In genomic region chr6:34412023-34412422, GRCm38 (mm10) we compare ENCODE assay signal across 13 mouse cellular contexts. TPM values are rescaled to one million over a fixed set of nuclear protein-coding genes. Genes with fewer than 3 reads are reported as not detected.
DNase-seq lines count a peak whose midpoint lies in the region; ATAC-seq and TF ChIP-seq lines count a peak whose summit lies in the region.
"Had no signal": no experiment of that assay in that cellular context is flagged by ENCODE, and none has a peak within 500 bp of the region (broad histone marks: within the 10 kb centered on the region; RNA-seq: fewer than 3 reads in every experiment).

TSS of gene Akr1b7 (plus strand) at chr6:34412334.

- H3K4me1 ChIP-seq in intestine, embryonic 16.5 days (ENCODE audit: control insufficient read depth, insufficient read depth, low read length): no peaks in the 10 kb centered on the region
- H3K4me1 ChIP-seq in intestine, embryonic 15.5 days (replicated peaks): no peaks in the 10 kb centered on the region
- H3K4me1 ChIP-seq in MEL (ENCODE audit: control insufficient read depth in 1 of 2, insufficient read depth in 2 of 2, low read length in 2 of 2): peaks cover 0 to 8% of the 10 kb centered on the region in 2 experiments; a peak in 1 of 4 replicates
- no peaks in the 10 kb centered on the region for H3K4me1 ChIP-seq in forebrain, postnatal 0 days (ENCODE audit: insufficient read depth)

- no peak for TF ChIP-seq EP300 in MEL (IDR thresholded peaks at IDR 0.05; ENCODE audit: low read depth in 1 of 2, low read length in 2 of 2)

- peak; percentile 62 for ATAC-seq in intestine, embryonic 16.5 days
- no peak for ATAC-seq in intestine, embryonic 15.5 days
- ATAC-seq in forebrain, postnatal 0 days: no peak
- no peak for ATAC-seq in CD4-positive, CD25-positive, alpha-beta regulatory T cell, adult 4 months

- no peak within 1 kb of the TSS for H3K9ac ChIP-seq in intestine, embryonic 16.5 days (ENCODE audit: low read depth, low read length)
- no peak within 1 kb of the TSS for H3K9ac ChIP-seq in intestine, embryonic 15.5 days
- no peak within 1 kb of the TSS for H3K9ac ChIP-seq in MEL (ENCODE audit: control insufficient read depth, low read depth, low read length, poor library complexity, severe bottlenecking)
- no peak within 1 kb of the TSS for H3K9ac ChIP-seq in forebrain, postnatal 0 days
- H3K9ac ChIP-seq: hindbrain, embryonic 14.5 days had no signal

- no peak for TF ChIP-seq CTCF in MEL (IDR thresholded peaks at IDR 0.05 in 2 of 3, conservative IDR thresholded peaks at IDR 0.05 in 1 of 3; ENCODE audit: control insufficient read depth in 1 of 3, insufficient read depth in 1 of 3, low read depth in 2 of 3, low read length in 3 of 3, poor library complexity in 1 of 3, severe bottlenecking in 1 of 3)
- TF ChIP-seq CTCF in forebrain, postnatal 0 days (IDR thresholded peaks at IDR 0.05; ENCODE audit: low read depth): no peak

- no peak for TF ChIP-seq RAD21 in MEL (IDR thresholded peaks at IDR 0.05; ENCODE audit: low read depth, low read length)

- no peak within 1 kb of the TSS for H3K27ac ChIP-seq in intestine, embryonic 16.5 days (ENCODE audit: low read length)
- H3K27ac ChIP-seq in intestine, embryonic 15.5 days: no peak within 1 kb of the TSS
- no peak within 1 kb of the TSS for H3K27ac ChIP-seq in MEL (ENCODE audit: control insufficient read depth, low read depth, low read length)
- no peak within 1 kb of the TSS for H3K27ac ChIP-seq in forebrain, postnatal 0 days (ENCODE audit: low read depth, low read length)
- H3K27ac ChIP-seq: hindbrain, embryonic 14.5 days had no signal

- no peak within 1 kb of the TSS for H3K4me2 ChIP-seq in intestine, embryonic 16.5 days (ENCODE audit: low read depth, low read length)
- H3K4me2 ChIP-seq in intestine, embryonic 15.5 days (replicated peaks): no peak within 1 kb of the TSS
- no peak within 1 kb of the TSS for H3K4me2 ChIP-seq in forebrain, postnatal 0 days (ENCODE audit: low read depth)
- H3K4me2 ChIP-seq: hindbrain, embryonic 14.5 days had no signal

- no peak within 1 kb of the TSS for H3K4me3 ChIP-seq in intestine, embryonic 16.5 days (ENCODE audit: low read length)
- no peak within 1 kb of the TSS for H3K4me3 ChIP-seq in intestine, embryonic 15.5 days (replicated peaks)
- H3K4me3 ChIP-seq in MEL (ENCODE audit: control insufficient read depth in 1 of 2, insufficient read depth in 1 of 2, low read depth in 2 of 2, low read length in 2 of 2): no peak within 1 kb of the TSS
- no peak within 1 kb of the TSS for H3K4me3 ChIP-seq in forebrain, postnatal 0 days (ENCODE audit: low read depth, low read length)

- no peak for TF ChIP-seq POLR2A in MEL (IDR thresholded peaks at IDR 0.05; ENCODE audit: control insufficient read depth in 1 of 2, insufficient read depth in 1 of 2, low read depth in 1 of 2, low read length in 2 of 2, poor library complexity in 1 of 2)

- peak; percentile 39 for DNase-seq in MEL (ENCODE audit: low read depth, low spot score)
- no peak for DNase-seq in gonadal fat pad, adult 2 months (ENCODE audit: low read depth)
- peak; percentile 31 to 51 for DNase-seq in kidney, postnatal 4 days
- DNase-seq in frontal cortex, postnatal 10 days (ENCODE audit: low spot score in 2 of 2): no peak
- DNase-seq in forebrain, postnatal 0 days: no peak
- DNase-seq: cerebellum, adult 9-11 months; gastrocnemius, postnatal 10 days had no signal

- no peaks in the 10 kb centered on the region for H3K9me3 ChIP-seq in intestine, embryonic 16.5 days (ENCODE audit: control insufficient read depth, low read length)
- no peaks in the 10 kb centered on the region for H3K9me3 ChIP-seq in intestine, embryonic 15.5 days
- H3K9me3 ChIP-seq in MEL (replicated peaks; ENCODE audit: insufficient read depth, low read length): no peaks in the 10 kb centered on the region
- H3K9me3 ChIP-seq in forebrain, postnatal 0 days (ENCODE audit: low read length): no peaks in the 10 kb centered on the region

- H3K79me2 ChIP-seq in MEL (ENCODE audit: control insufficient read depth, insufficient read depth, low read length, poor library complexity): no peaks in the 10 kb centered on the region

- H3K36me3 ChIP-seq in intestine, embryonic 16.5 days (ENCODE audit: control insufficient read depth, insufficient read depth, low read length): no peaks in the 10 kb centered on the region
- H3K36me3 ChIP-seq in intestine, embryonic 15.5 days: no peaks in the 10 kb centered on the region
- H3K36me3 ChIP-seq in MEL (ENCODE audit: control insufficient read depth in 1 of 2, insufficient read depth in 2 of 2, low read length in 2 of 2): no peaks in the 10 kb centered on the region; a peak in 1 of 4 replicates
- H3K36me3 ChIP-seq in forebrain, postnatal 0 days (ENCODE audit: insufficient read depth): no peaks in the 10 kb centered on the region

- H3K27me3 ChIP-seq in intestine, embryonic 16.5 days (replicated peaks; ENCODE audit: control insufficient read depth, insufficient read depth, low read length): no peaks in the 10 kb centered on the region
- H3K27me3 ChIP-seq in intestine, embryonic 15.5 days (replicated peaks): no peaks in the 10 kb centered on the region
- H3K27me3 ChIP-seq in MEL (ENCODE audit: control insufficient read depth in 1 of 2, insufficient read depth in 2 of 2, low read length in 2 of 2): no peaks in the 10 kb centered on the region
- H3K27me3 ChIP-seq in forebrain, postnatal 0 days (ENCODE audit: insufficient read depth, low read length): no peaks in the 10 kb centered on the region

- 47% methylated on average over 6 of the region's 6 CpGs for WGBS in intestine, embryonic 16.5 days
- 48% methylated on average over 6 of the region's 6 CpGs for WGBS in intestine, embryonic 15.5 days
- 82% methylated on average over 6 of the region's 6 CpGs for WGBS in forebrain, postnatal 0 days

TF ChIP-seq in MEL, 35 proteins besides CTCF, POLR2A, EP300 and RAD21:
- TF ChIP-seq NELFE (IDR thresholded peaks at IDR 0.05; ENCODE audit: low read depth, low read length) (no peak), GATA1 (IDR thresholded peaks at IDR 0.05; ENCODE audit: low read depth, low read length) (no peak), TCF12 (IDR thresholded peaks at IDR 0.05; ENCODE audit: low read depth, low read length) (no peak), E2F4 (IDR thresholded peaks at IDR 0.05; ENCODE audit: borderline replicate concordance, low read depth, low read length) (no peak), MAFK (IDR thresholded peaks at IDR 0.05; ENCODE audit: borderline replicate concordance, low read depth, low read length) (no peak), CHD1 (IDR thresholded peaks at IDR 0.05; ENCODE audit: low read depth, low read length) (no peak), SIN3A (IDR thresholded peaks at IDR 0.05; ENCODE audit: low read length) (no peak), KAT2A (conservative IDR thresholded peaks at IDR 0.05; ENCODE audit: low read depth, low read length) (no peak), ZNF384 (IDR thresholded peaks at IDR 0.05; ENCODE audit: low read depth, low read length) (no peak), MAZ (IDR thresholded peaks at IDR 0.05; ENCODE audit: low read depth, low read length) (no peak), ZMIZ1 (IDR thresholded peaks at IDR 0.05; ENCODE audit: low read depth, low read length) (no peak), POLR2AphosphoS2 (IDR thresholded peaks at IDR 0.05; ENCODE audit: low read length) (no peak), TAL1 (IDR thresholded peaks at IDR 0.05; ENCODE audit: low read length) (no peak)
TF ChIP-seq in MEL: peak in this region for 0.

RNA-seq across cellular contexts. Expression of gene Akr1b7, which starts in this region (rescaled TPM):
- polyA plus RNA-seq in intestine, embryonic 16.5 days (2015; fragmentation: Nextera tagmentation; extraction: Ambion mirVana): 0.70 and 39.6 TPM in 2 replicates
- 2.5 and 43.7 TPM in 2 replicates for polyA plus RNA-seq in intestine, embryonic 15.5 days (2015; fragmentation: Nextera tagmentation; extraction: Ambion mirVana)
- total RNA-seq in MEL (2012; rRNA removed): not detected in 2 replicates
- polyA plus RNA-seq in MEL (2012; ENCODE audit: insufficient read depth in 1 of 2, insufficient read length in 2 of 2, low read depth in 1 of 2, low replicate concordance in 2 of 2, missing spikeins in 1 of 2): not detected
- polyA plus RNA-seq in gonadal fat pad, adult 2 months (2012; rRNA removed): 497 and 1,133 TPM in 2 replicates
- total RNA-seq in forebrain, postnatal 0 days (2014; rRNA removed): not detected in 2 replicates
- polyA plus RNA-seq in forebrain, postnatal 0 days (2015; fragmentation: Nextera tagmentation; extraction: Ambion mirVana): 0.19 TPM in 1 of 2 replicates, not detected in the other
- polyA plus RNA-seq in CD4-positive, CD25-positive, alpha-beta regulatory T cell, adult 4 months (2017; shearing (Covaris generic)): under 1 TPM in 1 of 2 experiments, not detected in 1; 0.49 TPM
- total RNA-seq: gastrocnemius, postnatal 10 days; left cerebral cortex, postnatal 10 days; neutrophil, adult 5-6 weeks had no signal
- polyA plus RNA-seq: hindbrain, embryonic 14.5 days had no signal

Comparison
In these comparisons a context has a peak if more than half of its experiments do, and no peak if none do; other contexts are left out.
1. RNA of gene Akr1b7 (polyA plus RNA-seq): 497 to 1,133 TPM in gonadal fat pad, adult 2 months; 0.70 to 39.6 TPM in intestine, embryonic 16.5 days, 2.5 to 43.7 TPM in intestine, embryonic 15.5 days, 0.49 TPM in CD4-positive, CD25-positive, alpha-beta regulatory T cell, adult 4 months, 0.19 TPM in forebrain, postnatal 0 days and not detected in MEL; every median in the first group is over 10 times any median in the second.
2. Peak in DNase-seq in MEL; RNA of the gene not detected or under 1 TPM.
3. DNase-seq: peak in kidney, postnatal 4 days (2 of 2); none in gonadal fat pad, adult 2 months (single experiment), frontal cortex, postnatal 10 days (0 of 2) and forebrain, postnatal 0 days (single experiment).